Mouse (Mus musculus): ENCODE data around the gene Sult4a1.
A peak's percentile ranks its signal among the peaks of the same experiment; 100 is the strongest.

The Sult4a1 gene

GRCm38 (mm10) chr15:84094921-84095320 is 10.6 kb downstream of the Sult4a1 start:
- DNase-seq: no peak

DNA sequence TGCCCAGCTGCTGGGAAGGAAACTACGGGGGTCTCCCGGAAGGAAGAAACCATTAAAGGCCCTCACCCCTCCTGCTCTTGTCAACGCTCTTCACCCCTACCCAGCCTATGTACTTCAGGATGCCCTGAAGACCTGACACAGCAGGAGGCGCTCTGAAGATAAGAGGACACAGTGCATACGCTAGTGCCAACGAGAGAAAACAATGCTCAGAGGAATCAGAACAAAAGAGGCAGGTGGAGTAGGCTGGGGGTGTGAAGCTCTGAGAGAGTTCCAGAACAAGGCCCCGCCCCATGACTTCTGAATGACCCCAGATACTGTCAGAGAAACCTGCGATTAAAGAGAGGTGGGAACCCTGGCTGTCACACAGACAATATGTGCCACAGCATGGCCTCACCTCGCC is 18.8 kb downstream of the Sult4a1 start:
- DNase-seq: peak; percentile 38

- peak; percentile 25 for DNase-seq
Measured at GRCm38 (mm10) chr15:84086364-84086763, 19.2 kb downstream of the Sult4a1 start.

DNA sequence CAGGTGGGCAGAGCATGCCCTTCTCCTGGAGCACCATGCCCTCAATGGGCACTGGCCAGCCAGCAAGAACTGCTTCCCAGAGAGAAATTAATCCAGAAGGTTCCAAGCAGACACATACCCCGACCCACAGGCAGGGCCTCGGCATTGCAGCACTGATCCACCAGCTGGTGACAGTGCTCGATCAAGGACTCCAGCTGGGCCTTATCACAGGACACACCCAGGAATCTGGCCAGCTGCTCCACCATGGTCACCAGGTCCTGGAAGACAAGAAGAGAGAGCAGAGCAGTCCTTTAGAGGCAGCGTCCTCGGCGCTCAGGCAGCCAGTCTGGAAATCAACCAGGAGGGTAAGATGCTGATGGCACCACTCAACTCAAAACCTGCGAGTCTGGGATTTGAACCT is 25.5 kb downstream of the Sult4a1 start:
- no peak for DNase-seq

GRCm38 (mm10) chr15:84079519-84079918 is 26.0 kb downstream of the Sult4a1 start:
- DNase-seq: no peak

- DNase-seq: no peak
Measured at GRCm38 (mm10) chr15:84078667-84079066, 26.9 kb downstream of the Sult4a1 start.

GRCm38 (mm10) chr15:84077151-84077550 is 28.4 kb downstream of the Sult4a1 start:
- peak; percentile 26 for DNase-seq

DNA sequence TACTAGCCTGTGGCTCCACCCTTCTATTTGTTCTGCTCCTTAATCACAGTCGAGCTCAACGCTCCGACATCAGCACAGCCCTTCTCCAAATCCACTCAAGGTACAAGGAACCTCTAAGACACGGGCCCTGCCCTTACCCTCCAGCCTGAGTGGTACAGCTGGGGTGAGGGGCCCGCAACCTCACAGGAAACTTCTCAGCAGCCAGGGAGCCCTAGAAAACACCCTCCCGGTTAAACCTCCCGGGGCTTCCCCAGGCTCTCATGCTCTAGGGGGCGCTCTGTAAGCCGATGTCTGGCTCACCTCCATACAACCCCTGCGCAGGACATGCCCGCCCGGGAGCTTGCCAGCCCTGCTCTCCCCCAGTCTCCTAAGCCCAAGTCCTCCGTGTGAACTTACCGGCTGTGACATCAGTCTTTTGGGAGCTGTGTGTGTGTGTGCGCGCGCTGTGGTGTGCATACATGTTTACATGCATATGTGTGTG is 30.8 kb downstream of the Sult4a1 start:
- DNase-seq: peak; percentile 56

DNA sequence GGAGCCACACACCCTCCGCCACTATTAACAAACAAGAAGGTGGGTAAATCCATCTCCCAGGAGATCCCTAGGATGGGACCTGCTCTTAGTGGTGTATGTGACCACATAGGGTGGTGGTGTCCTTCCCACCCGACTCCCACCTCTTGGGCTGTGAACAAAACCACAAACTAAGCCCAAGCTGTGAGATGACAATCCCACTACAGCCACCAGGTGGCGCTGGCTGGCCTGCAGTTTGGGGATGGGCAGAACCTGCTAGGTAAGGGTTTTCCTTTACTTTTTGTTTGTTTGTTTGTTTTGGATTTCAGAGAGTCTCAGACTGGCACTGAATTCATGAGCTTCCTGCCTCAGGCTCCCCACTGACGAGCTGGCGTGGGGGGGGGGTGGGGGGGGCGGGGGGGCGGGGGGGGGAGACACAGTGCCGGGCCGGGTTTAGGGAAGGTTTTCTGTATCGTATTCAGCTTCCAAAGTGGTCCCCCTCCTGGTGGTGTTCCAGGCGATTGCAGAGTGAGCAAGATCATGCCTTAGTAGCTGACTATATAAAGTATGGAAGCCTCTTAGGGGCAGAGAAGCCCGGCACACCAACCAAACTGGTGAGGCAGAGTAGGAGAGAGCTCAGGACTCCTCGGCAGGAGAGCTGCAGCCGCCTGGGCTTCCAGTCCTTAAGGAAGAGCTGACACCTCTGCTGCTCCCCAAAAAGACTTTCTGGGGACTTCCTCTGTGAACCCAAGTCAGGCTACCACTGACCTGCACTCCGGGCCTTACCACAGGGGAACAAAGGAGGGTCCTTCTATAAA is 31.4 kb downstream of the Sult4a1 start:
- peak; percentile 80 for DNase-seq

GRCm38 (mm10) chr15:84073058-84073457 is 32.5 kb downstream of the Sult4a1 start:
- peak; percentile 57 for DNase-seq

DNA sequence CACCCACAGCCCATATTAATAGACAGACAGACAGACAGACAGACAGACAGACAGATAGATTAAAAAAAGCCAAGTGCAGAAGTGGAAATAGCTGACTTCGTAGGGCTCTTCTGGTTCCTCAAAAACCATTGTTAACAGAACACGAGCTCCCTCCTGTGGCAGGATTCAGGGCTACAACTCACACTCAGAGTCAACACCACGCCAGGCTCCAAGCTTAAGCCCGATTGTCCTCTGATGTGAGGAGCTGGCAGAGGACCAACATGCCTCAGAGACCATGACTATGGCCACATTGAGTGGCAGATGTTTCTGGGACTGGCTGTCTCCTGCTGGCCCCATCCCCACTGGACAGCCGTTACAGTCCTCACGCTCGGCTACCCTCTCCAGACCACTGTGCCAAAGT is 33.3 kb downstream of the Sult4a1 start:
- DNase-seq: peak; percentile 94

GRCm38 (mm10) chr15:84070116-84070676 is 35.4 kb downstream of the Sult4a1 start:
- DNase-seq: peak; percentile 15

- DNase-seq: no peak
Measured at GRCm38 (mm10) chr15:84069455-84070050, 36.0 kb downstream of the Sult4a1 start.

GRCm38 (mm10) chr15:84065701-84066100 is 39.9 kb downstream of the Sult4a1 start:
- no peak for DNase-seq

DNA sequence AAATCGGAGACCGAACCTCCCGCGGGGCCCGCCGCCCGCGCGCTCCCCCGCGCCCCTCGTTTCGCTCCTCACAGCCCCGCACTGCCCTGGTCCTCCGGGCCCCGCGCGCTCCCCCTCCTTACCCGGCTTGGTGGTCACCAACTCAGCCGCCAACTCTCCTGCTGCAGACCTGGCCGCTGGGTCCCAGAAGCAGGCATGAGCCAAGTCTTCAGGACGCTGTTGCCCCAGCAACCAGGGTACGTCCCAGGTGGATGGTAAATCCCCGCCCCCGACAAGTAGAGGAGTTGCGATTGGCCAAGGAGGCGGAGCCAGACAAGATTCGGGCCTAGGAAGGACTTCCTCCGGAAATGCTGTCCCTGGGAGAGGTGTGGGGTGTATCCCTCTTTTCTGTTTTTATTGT is 40.4 kb downstream of the Sult4a1 start, which contains the start of gene Efcab6:
Efcab6 (minus strand) TSS at position 240 of the 400 bp plus-strand sequence.
- DNase-seq: peak; percentile 72

- no peak for DNase-seq
Measured at GRCm38 (mm10) chr15:84058841-84059240, 46.7 kb downstream of the Sult4a1 start.

DNA sequence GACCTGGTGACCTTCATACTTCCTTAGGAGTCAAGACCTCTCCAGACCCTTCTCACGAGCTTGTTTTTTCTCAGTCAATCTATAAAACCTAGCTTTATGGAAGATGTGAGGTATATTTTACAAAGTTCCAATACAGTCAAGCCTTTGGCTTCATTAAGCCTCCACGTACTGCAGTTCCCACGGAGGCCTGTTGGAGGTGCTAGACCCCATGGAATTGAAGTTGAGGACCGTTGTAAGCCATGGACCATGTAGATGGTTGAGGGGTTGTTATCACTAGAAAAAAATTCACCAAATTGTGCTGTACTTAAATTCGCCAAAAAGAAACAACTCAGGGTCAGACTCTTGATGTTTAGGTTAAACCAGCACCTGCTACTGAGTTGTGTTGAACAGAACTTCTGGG is 49.5 kb downstream of the Sult4a1 start:
- no peak for DNase-seq

- DNase-seq: peak; percentile 81
Measured at GRCm38 (mm10) chr15:84053859-84054258, 51.7 kb downstream of the Sult4a1 start.

- no peak for DNase-seq
Measured at GRCm38 (mm10) chr15:84053240-84053639, 52.3 kb downstream of the Sult4a1 start.

DNA sequence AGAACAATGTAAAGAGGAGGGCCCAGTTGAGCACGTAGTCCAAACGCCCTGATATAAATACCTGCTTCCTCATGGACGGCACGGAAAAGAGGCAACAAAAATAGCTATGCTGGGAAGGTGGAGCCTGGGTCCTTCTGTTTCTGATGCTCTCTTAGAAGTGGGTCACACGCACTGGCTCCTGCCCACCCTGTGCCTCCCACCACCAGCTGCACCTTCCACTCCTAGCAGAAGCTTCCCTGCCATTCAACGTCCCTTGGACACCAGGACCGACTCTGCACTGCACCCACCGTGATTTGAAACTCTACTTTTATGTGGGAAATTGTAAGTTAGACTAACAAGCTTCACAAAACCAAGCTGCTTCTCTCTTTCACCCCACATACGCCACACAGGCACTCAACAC is 53.2 kb downstream of the Sult4a1 start:
- DNase-seq: no peak

DNA sequence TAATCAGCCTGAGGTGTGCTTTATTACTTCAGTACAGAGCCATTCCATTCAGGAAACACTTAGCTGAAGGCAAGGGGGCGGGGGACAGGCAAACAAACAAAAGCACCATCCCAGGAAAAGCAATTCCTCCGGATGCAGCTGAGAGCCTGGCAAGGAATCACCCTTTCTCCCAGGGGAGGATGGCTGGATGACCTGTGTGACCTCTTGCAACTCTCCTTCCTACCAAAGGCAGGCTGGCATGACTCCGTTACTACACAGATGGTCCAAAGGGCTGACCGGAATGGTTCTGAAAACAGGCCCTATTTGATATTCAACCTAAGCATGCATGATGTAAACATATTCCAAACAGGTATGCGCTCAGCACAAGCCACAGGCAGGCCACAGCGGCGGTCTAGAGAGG is 56.0 kb downstream of the Sult4a1 start:
- no peak for DNase-seq

- no peak for DNase-seq
Measured at GRCm38 (mm10) chr15:84045562-84045961, 60.0 kb downstream of the Sult4a1 start.

- DNase-seq: peak; percentile 15
Measured at GRCm38 (mm10) chr15:84037067-84037466, 68.5 kb downstream of the Sult4a1 start.
